Mouse (Mus musculus) lung, postnatal 25 days (tissue): Measurements from ENCODE around the gene Dcpp1.
"Not testable (repeated sequence)": the region's sequence is repeated elsewhere in the genome, so short reads cannot be mapped to it uniquely, and the experiment has no call there.

ENCODE experiments used
- DNase-seq: peaks from one replicate; pipeline ENCODE4 v3.0.0; 2022; ENCODE audit warnings: low spot score

Gene Dcpp1

DNA sequence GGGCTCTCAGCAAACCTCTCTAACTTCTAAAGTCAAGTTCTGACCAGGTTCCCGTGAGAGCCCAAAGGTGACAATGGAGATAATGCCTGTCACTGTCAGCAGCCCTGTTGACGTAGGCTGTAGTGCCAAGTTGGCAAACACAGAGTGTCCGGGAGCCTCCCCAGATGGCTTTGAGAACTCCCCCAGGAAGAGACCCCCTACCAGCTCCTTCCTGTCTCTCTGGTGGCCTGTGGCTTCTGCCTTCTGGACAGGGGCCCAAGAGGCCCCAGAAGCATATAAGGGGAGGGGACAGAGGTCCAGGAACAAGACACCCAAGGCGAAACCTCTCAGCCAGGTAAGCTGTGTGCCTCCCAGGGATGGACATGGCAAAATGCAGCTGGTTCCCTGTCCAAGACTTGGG lies at the start of gene Dcpp1, which contains the start of gene Dcpp2:
Gene Dcpp1 (plus strand): TSS at position 301 of the 400 bp plus-strand sequence.
Gene Dcpp2 (plus strand): TSS at position 305 of the 400 bp plus-strand sequence.
- DNase-seq = not testable (repeated sequence)

DNA sequence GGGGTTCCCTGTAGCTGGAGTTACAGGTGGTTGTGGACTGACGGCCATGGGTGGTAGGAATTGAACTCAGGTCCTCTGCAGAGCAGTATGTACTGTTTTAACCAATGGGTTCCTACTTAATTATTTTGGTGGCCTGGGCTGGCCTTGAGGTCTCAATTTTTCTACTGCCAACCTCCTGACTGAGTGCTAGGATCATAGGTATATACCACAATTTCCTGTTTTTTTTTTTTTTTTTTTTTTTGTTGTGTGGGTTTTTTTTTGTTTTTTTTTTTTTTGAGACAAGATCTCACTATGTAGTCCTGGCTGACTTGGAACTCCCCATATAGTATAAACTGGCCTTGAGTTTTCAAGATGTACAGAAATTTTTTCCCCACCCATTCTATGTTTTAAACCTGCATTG lies 49.5 kb upstream of the Dcpp1 start:
- DNase-seq = no peak

DNA sequence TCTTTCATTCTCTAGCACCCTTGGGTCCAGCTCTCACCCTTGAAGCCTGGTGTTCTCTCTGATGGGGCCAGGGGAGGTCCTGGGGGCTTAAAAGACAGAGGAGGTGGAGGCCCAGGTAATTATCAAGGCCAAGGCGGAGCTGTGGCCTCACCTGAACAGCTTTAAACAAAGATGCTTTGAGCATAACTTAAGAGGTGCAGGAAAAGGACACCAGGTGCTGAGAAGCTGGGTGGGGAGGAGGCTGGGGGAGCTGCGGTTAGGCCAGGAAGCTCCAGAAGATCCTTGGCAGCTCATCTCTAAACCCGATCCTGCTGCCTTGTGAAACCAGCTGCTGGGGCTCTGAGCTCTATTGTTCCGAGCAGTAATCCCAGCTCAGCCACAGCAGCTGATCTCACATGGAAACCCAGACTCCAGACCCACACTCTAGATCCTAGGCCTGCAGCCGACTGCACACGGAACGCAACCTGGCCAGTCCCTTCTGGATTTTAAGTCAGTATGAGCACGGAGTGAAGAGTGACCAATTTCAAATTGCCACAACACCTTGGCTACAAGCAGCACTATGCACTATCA lies 44.6 kb upstream of the Dcpp1 start, which contains the start of gene Prss33:
Gene Prss33 (minus strand): TSS at position 51 of the 570 bp plus-strand sequence.
- DNase-seq = no peak

DNA sequence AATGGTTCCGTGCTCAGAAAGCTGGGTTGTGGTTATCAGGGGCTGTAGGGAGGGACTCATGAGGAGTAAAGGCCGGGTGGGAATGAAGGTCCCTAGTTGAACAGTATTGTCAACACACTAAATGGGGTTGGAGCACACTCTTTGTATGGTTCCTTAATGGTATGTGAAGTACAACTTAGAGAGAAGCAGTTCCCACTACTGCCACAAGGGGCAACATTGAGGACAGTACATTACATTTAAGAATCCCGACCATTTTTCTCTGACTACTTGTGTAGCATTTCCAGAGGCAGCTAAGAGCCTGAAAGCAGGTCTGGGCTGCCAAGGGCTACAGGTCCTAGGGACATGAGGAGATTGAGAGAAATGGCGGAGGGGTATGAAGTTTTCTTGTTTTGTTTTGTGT lies 39.5 kb upstream of the Dcpp1 start:
- peak; percentile 53 for DNase-seq

DNA sequence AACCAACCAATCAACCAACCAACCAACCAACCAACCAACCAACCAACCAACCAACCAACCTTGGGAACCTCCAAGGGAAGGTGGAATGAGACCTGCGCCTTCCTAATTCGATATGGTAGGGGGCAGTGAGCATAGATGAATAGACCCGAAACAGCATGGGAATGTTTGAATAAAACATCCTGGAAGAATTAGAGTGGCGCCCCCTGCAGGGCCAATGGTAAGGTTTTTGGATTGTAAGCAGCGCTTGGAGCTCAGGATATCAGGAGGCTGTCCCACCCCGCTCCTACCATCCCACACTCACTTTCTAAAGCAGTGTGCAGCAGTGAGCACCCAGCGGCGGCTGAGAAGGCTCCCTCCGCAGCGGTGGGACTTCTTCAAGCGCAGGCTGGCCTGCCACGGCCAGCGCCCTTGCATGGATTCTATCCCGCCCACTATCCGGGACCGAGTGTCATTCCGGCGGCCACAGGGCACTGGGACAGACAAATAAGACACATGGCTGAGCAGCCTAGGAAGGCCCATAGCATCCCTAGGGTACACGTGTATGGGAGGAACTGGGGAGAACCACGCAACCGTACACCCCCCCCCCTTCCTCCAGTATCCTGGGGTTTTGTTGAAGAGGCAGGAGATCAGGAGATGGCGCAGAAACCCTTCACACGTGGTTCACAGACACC lies 37.4 kb upstream of the Dcpp1 start:
- DNase-seq = no peak

DNA sequence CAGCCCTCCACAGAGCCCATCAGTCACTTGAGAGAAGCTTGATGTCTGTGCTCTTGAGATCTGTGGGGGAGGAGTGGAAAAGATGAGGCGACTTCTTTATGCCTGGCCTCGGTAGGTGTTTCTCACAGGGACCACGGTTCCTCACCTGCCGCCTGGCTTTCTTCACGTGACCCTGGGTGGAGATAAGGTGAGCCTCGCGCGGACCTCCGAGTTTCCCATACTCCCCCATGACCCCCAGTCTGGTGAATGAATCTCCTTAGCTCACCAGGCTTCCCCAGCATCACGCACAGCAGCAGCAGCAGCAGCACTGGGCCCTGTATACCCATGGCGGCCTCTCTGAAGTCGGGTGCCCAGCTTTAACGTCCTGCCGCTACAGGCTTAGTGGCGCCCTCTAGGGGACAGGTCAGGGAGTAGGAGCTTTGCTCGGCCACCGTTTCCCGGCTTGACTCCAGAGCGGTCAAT lies 36.8 kb upstream of the Dcpp1 start, which contains the start of the genes Prss32 and Prss41:
Gene Prss32 (plus strand): TSS at position 44 of the 462 bp plus-strand sequence.
Gene Prss41 (minus strand): TSS at position 361 of the 462 bp plus-strand sequence.
- peak; percentile 58 for DNase-seq

DNA sequence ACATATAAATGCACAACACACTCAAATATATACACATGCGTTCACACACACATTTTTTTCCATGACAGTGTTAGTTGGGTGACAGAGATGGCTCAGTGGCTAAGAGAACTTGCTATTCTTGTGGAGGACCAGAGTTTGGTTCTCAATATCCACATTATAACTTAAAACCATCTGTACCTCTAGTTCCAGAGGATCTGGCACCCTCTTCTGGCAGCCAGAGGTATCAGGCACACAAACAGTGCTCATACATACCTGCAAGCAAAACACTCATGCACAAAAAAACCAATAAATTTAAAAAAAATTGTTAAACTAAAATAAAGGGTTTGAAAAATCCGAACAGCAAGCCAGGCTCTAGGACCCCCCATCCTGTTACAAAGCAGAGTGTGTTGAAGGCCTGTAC lies 30.6 kb upstream of the Dcpp1 start:
- no peak for DNase-seq

DNA sequence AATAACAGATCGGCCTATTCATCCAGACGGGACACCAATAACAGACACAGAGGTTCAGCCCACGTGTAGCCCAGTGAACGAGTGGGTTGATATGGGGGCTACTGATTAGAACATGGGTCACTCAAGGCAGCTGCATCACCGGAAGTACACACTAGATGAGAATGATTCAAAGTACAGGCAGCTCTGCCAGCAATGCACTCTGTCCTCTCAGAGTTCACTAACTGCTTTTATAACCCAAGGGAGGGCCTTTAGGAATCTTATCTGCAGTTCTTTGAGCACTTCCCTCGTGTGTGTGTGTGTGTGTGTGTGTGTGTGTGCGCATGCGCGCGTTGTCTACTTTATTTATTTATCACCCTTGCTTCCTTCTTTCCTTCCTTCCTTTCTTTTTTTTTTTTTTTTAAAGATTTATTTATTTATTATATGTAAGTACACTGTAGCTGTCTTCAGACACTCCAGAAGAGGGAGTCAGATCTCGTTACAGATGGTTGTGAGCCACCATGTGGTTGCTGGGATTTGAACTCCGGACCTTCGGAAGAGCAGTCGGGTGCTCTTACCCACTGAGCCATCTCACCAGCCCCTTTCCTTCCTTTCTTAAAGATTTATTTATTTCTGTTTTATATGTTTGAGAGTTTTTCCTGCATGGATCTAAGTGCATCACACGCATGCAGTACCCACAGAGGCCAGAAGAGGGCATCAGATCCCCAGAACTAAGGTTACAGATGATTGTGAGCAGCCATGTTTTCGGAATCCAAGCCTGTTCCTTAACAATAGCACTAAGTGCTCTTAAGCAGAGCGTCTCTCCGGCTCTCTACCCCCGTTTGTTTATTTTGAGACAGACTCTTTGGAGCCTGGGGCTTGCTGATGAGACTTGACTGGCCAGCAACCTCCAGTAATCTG lies 29.6 kb upstream of the Dcpp1 start:
- DNase-seq = peak; percentile 69

DNA sequence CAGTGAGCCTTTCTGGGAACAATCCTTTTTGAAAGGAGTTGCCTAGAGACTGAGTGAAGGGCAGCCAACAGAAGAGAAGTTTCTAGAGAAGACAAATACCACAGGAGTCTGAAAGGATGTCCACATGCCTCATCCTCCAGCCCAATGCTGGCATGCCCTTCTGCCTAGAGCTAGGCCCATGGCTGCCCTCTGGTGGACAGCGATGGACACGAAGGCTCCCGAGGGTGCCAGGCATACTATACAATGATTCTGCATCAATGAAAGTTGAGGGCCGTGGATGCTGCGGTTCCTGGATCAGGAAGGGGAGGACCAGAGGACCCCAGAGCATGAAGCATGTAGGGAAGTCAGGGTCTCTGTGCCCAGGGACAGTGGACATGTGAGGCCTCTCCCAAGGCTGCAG lies 27.4 kb upstream of the Dcpp1 start:
- DNase-seq = peak; percentile 16

DNA sequence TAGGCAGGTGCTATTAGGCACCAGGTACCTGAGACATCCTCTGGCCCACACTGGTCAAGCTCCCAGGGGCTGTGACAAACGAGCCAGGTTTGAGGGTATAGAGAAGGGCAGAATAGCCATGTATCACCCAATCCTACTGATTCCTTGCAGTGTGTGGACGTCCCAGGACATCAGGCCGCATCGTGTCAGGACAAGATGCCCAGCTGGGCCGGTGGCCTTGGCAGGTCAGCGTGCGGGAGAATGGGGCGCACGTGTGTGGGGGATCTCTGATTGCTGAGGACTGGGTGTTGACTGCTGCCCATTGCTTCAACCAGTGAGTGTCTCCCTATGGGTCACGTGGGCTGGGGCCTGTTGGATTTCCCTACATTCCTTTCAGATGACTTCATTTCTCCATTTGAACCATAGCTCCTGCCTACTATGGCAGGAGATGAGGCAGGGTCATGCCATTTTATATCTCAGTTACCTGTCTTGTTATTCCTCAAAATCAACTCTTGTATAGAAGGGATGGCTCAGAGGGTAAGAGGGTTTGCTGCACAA lies 26.4 kb upstream of the Dcpp1 start:
- no peak for DNase-seq

DNA sequence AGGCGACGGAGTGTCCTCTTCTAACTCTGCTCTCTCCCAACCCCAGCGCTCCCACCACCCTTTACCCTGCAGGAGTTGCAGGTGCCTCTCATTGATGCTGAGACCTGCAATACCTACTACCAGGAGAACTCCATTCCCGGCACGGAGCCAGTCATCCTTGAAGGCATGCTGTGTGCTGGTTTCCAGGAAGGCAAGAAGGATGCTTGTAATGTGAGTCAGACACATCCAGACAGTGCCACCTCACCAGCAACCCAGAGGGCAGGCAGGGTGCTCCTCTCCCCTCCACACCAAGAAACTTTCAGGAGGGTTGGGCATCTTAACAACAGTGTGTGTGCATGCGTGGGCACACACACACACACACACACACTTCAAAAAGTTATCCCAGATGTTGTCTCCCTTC lies 23.5 kb upstream of the Dcpp1 start:
- DNase-seq = no peak

DNA sequence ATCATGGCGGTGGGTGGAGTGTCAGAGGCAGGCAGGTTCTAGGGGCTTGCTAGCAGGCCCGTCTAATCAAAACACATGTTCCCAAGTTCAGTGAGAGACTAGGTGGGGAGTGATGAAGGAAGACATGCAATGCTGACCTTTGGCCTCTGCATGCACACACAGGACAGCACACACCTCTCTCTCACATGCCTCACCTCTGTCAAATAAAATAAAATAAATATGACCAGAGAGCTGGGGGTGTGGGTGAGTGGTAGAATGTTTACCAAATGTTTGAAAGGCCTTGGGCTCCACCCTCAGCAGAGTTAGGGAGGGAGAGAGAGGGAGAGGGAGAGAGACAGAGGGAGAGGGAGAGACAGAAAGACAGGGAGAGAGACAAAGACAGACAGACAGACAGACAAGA lies 22.8 kb upstream of the Dcpp1 start:
- no peak for DNase-seq

DNA sequence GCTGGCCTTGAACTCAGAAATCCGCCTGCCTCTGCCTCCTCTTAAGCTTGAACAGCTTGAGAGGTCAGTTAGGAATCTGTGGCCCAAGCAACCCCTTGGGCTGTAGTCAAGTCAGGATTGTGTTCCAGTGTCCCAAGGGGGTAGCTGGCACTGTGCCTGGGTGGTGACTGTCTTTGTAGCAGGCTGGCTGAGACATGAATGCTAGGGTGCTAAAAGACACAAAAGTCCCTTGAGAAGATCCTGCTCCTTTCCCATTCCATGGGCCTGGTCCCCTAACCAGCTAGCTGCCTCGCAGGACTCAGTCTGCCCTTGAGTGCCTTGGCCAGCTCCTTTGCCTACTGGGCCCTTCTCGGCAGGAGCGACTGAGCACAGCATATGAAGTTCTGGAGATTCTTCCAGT lies 17.8 kb upstream of the Dcpp1 start:
- no peak for DNase-seq

DNA sequence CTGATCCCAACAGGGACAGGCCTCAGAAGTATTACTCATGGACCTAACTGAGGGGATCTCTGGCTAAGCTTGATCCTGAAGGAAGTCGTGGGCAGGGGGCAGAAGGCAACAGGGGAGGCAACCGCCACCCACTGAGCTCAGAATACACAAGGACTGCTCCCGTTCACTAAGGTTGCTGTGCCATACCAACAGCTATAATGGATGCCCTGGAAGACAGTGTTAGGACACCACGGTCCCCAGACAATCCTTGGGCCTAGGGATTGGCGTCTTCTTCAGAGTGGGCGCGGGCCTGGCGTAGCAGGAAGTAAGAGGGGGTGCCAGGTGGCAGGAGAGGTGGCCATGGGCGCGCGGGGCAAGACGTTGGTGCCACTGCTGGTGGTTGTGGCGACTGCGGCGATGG lies 12.9 kb upstream of the Dcpp1 start, which contains the start of gene Prss21:
Gene Prss21 (plus strand): TSS at position 301 of the 400 bp plus-strand sequence.
- DNase-seq = no peak

DNA sequence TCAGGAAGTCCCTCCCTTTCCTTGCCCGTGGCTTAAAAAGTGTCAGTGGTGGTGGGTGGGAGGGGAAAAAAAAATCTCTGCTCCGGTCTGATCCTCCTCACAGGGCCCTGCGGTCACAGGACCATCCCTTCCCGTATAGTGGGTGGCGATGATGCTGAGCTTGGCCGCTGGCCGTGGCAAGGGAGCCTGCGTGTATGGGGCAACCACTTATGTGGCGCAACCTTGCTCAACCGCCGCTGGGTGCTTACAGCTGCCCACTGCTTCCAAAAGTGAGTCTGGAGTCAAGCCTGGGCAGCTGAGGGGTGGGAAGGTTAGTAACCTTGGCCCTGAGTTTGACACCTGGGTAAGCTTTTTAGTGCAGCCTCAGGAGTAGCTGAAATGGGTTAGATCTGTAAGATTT lies 12.2 kb upstream of the Dcpp1 start:
- DNase-seq = peak; percentile 27

DNA sequence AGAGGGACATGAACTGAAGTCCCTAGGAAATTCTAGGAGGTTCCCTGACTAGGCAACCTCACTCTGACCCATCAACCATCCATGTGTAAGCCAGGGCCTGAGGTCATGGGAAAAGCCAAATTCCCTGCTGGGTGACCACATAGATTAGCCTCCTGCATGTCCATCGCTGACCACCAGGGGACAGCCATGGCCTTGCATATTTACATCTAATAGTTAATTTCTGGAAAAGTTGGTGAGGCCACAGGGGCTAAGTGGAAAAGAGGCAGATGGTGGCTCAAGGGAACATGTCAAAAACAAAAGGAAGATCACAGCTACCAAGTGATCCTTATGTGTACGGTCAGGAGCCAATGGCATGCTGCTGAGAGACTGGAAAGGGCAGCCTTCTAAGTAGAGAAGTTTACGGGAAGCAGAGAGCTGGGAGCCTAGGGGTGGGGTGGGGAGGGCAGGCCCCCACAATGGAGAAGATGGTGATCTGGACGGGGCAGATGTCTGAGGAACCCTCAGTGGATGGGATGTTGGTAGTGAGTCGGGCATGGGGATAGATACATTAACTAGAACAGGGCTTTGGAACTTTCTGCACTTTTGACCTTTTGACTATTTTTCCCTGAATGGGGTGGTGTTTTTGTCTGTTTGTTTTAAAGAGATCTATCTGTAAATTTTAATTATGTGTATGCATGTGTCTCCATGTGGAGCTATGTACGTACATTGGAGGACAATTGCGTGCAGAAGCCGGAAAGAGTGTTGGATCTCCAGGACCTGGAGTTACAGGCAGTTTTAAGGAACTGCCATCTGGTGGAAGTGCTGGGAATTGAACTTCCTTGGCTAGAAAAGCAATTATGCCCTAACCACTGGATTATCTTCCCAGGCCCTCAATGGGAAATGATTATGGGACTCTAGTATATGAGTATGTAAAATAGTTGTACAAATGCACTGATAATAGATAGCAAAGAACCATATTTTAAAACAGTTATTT lies 6.5 kb upstream of the Dcpp1 start:
- peak; percentile 50 for DNase-seq

DNA sequence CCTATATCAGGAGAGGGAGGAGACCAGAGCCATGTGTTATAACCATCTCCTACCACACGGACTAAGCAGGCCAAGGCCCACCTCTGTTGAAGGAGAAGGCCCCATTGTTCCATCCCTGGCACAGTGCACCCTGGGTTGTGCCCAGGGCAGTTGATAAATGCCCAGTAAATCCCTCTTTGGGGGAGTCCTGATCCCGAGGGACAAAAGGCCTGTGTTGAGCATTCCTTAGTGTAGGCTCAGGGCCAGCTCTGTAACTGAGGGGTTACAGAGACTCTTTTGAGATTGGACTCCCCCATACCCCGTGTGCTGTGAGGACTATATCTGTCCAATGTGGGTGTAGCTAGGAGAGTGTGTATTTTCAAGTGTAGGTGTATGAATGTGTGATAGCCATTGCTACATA lies 3.9 kb upstream of the Dcpp1 start:
- no peak for DNase-seq

DNA sequence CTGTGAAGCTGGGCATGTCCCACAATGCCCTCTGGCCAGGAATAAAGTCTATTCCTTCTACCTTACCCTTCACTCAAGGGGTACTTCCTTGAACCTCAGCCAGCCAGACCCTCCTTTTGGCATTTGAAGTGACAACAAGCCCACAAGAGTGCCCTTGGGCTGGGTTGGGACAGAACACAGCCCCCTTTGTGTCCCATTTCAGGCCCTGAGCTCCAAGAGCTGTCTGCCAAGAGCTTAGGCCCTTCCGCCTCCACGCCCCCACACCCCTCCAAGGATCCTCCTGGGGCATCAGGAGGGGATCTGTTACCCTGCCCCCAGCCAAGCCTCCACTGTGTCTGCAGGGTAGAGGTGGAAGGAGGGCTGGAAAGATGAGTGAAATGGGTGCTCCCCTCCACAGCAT lies 3.5 kb upstream of the Dcpp1 start:
- no peak for DNase-seq

DNA sequence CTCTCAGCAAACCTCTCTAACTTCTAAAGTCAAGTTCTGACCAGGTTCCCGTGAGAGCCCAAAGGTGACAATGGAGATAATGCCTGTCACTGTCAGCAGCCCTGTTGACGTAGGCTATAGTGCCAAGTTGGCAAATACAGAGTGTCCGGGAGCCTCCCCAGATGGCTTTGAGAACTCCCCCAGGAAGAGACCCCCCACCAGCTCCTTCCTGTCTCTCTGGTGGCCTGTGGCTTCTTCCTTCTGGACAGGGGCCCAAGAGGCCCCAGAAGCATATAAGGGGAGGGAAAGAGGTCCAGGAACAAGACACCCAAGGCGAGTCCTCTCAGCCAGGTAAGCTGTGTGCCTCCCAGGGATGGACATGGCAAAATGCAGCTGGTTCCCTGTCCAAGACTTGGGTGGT lies 36.5 kb downstream of the Dcpp1 start, which contains the start of gene Dcpp3:
Gene Dcpp3 (plus strand): TSS at position 301 of the 400 bp plus-strand sequence.
- DNase-seq = not testable (repeated sequence)

DNA sequence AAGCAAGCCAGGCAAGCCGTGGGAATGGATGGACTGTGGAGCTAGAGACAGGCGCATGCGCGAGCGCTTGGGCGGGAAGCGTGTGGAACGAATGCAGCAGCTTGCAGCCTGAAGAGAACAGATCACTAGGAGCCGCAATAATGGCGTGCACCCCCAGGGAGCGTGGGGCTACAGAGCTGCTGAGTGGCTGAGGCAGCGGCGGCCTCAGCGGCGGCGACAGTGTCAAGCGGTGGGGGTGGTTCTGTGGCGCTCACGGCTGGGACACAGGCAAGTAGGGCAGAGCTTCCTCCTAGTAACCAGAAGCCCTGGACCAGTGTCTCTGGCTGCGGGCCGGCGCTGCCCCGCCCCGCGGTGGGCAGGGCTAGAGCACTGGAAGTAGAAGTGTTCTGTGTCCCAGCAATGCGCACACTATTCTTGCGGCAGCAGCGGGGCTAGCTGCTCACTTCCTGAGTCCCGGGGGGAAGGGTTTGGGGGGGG lies 43.9 kb downstream of the Dcpp1 start:
- peak; percentile 93 for DNase-seq

DNA sequence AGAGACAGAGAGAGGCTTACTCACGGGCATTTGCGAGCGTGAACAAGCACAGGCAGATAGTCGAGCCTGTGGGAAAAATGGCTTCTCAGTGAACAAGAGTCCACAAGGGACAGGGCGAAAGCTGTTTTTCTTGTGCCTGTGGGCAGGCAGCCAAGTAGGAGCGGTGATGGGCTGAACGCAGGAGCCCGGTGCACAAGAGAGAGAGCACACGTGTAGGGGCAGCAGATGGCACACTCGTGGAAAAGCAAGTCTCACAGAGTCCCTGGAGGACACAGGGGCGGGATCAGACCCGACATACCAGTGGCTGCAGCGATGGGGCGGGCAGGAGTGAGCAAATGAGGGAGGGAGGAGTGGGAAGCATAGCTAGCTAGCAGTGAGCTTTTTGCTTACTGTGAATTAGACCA lies 44.4 kb downstream of the Dcpp1 start:
- peak; percentile 40 for DNase-seq
